Mouse (Mus musculus): ENCODE measurements at regions not wholly inside any gene's neighbourhood (a gene's known extent, or its start where the extent isn't known, plus 50 kb on each side); places are given as distances from the start of the nearest gene placed in this dataset.

DNA sequence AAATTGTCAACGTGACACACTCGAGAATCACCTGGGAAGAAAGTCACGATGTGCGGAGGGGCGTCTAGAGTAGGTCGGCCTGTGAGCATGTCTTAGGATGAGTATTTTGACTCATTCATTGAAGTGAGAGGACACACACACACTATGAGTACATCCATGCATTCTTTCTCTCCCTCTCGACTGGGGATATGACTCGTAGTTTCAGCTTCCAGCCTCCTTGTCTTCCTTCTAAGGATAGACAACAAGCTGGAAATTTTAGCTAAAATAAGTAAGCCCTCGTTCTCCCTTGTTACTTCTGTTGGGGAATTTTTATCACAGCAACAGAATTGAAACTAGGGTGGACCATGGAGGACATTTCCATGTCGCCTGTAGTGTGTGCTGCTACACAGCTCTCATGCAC lies 124.3 kb upstream of the Sh3bp4 start:
- ATAC-seq (replicated peaks; ENCODE audit: low FRiP score, low TSS enrichment, poor library complexity, severe bottlenecking): no peak

DNA sequence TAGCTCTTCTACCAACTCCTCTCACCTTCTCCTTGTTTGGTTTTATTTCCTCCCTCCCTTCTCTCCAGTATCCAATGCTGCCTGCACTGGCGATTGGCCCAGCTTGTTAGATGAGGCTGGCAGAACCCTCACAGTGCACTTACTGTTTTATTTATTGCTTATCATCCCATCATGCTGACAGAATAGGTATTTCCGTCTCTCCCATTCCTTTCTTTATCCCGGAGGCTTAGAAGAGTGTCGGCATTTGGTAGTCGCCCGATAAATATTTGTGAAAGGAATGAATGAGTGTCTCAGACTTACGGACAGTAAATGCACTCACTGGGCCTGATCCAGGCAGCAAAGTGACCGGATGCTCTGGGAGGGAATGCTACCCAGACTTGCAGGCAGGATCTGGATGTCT lies 123.8 kb upstream of the Sh3bp4 start:
- ATAC-seq (replicated peaks; ENCODE audit: low FRiP score, low TSS enrichment, poor library complexity, severe bottlenecking): no peak

GRCm38 (mm10) chr1:88949911-88950310 lies 120.3 kb upstream of the Sh3bp4 start:
- no peak for ATAC-seq (replicated peaks; ENCODE audit: low FRiP score, low TSS enrichment, poor library complexity, severe bottlenecking)

- no peak for ATAC-seq (replicated peaks; ENCODE audit: low FRiP score, low TSS enrichment, poor library complexity, severe bottlenecking)
Measured at GRCm38 (mm10) chr1:88953516-88953915, 116.7 kb upstream of the Sh3bp4 start.

- ATAC-seq (replicated peaks; ENCODE audit: low FRiP score, low TSS enrichment, poor library complexity, severe bottlenecking): no peak
Measured at GRCm38 (mm10) chr1:88954784-88955183, 115.4 kb upstream of the Sh3bp4 start.

GRCm38 (mm10) chr1:88957061-88957460 lies 113.2 kb upstream of the Sh3bp4 start:
- no peak for ATAC-seq (replicated peaks; ENCODE audit: low FRiP score, low TSS enrichment, poor library complexity, severe bottlenecking)

DNA sequence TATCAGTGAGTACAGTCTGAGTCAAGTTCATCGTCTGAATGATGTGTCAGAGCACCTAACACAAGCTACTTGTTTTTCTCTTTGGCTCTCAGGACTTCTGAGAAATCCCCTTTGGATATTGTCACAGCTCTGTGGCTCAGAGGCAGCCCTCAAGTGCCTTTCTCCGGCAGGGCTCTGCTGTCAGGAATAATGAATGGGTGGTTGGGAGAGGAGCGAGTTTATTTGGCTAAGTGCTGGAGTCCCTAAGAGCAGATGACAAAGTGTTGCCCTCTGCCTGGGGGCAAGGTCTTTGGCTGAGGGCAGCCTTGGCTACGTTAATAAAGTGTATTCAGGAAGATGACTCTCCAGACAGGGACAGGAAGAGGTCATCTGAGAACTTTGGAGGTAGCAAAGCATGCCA lies 110.5 kb upstream of the Sh3bp4 start:
- ATAC-seq (replicated peaks; ENCODE audit: low FRiP score, low TSS enrichment, poor library complexity, severe bottlenecking): no peak

DNA sequence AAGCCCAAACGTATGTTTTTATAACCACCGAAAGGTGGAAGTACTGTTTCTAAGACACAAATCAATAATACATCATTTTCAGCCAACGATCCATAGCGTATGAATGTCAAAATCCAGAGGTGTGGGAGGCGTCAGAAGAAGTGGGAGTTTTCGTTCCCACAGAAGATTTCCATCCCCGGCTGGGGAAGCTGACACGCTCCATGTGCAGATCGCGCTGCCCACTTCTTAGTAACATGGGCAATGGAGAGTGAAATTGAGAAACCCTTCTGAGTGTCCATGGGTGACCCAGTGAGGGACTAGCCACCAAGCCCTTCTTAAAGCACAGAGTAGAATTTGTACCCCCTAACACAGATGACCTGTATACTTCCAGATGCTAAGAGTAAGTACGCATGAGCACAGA lies 110.1 kb upstream of the Sh3bp4 start:
- no peak for ATAC-seq (replicated peaks; ENCODE audit: low FRiP score, low TSS enrichment, poor library complexity, severe bottlenecking)

DNA sequence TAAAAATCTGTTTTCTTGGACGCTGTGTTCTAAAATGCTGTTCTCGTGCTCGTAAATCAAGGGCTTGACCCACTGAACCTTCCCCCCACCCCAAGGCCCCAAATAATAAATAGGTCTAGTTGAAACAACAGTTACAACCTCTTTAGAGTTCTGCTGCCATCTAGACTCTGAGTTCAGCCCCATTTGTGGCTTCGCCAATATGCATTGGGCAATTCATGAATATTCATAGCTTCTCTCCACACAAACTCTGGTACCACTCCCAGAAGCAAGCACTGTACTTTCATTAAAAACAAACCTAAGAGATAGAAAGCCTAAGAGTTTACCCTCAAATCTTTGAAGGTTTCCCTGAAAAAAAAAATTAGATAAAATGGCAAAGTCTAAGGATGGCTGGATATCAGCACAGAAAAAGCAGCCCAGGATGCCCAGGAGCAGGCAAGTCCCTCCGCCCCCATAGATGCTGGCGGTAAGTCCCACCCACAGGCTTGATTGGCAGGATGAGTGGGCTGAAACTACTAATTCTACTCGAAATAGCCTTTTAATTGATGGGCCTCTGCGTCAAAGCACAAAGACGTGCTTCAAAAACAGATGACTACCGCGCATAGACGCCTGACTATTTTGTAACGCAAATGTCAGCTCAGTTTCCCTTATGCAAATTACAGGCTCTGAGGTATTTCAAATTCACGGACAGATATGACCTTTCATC lies 106.0 kb upstream of the Sh3bp4 start:
- ATAC-seq (replicated peaks; ENCODE audit: low FRiP score, low TSS enrichment, poor library complexity, severe bottlenecking): no peak

DNA sequence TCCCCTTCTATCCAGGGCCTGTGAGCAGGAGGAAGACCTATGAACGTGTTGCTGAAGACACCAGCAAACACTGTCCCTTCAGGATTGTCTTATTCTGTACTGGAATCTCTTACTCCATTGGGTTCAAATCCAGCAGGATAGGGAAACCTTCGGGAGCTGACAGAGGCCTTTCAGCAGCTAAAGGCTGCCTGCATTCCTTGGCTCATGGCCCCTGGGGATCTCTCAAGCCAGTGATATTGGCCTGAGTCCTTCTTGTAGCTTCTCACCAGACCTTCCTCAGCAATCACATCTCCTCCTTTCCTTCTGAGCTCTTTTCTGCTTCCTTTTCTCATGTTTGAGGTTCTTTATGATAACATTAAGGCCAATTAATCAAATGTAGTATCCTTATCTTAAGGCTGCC lies 103.8 kb upstream of the Sh3bp4 start:
- ATAC-seq (replicated peaks; ENCODE audit: low FRiP score, low TSS enrichment, poor library complexity, severe bottlenecking): no peak

DNA sequence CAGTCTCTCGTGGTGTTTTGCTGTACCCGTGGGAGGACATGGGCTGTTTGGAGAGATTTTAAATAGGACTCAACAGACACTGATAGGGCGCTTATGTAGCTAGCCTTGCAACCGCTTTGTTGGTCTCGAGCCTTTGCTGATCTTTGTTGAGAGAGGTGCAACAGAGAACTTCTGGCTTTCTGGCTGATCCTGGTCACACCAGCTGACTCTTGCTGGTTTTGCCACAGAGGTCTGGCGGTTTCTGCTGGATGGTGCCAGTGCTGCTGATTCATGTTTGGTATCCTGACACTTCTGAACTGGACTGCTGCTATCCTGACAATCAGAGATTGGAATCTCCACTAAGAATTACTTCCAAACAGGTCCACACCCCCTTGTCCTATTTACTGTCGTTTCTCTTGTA lies 102.1 kb upstream of the Sh3bp4 start:
- ATAC-seq (replicated peaks; ENCODE audit: low FRiP score, low TSS enrichment, poor library complexity, severe bottlenecking): no peak

DNA sequence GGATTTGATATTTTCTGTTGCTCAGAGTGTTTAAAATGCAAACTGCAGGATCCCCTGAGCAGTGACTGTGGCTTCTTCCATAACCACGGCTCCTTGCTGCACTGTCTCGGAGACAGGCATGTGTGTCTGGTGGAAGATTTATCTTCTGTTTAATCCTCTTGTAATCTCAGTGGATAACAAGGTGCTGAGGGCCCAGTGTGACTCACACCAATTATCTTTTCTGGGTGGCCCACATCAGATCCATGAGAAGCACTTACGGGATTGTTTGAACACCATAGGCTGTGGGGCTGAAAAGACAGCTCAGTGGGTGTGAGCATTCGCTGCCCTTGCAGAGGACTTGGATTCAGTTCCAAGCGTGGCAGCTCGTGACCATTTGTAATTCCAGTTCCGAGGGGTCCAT lies 101.2 kb upstream of the Sh3bp4 start:
- ATAC-seq (replicated peaks; ENCODE audit: low FRiP score, low TSS enrichment, poor library complexity, severe bottlenecking): no peak

GRCm38 (mm10) chr1:88969630-88970029 lies 100.6 kb upstream of the Sh3bp4 start:
- ATAC-seq (replicated peaks; ENCODE audit: low FRiP score, low TSS enrichment, poor library complexity, severe bottlenecking): no peak

- no peak for ATAC-seq (replicated peaks; ENCODE audit: low FRiP score, low TSS enrichment, poor library complexity, severe bottlenecking)
Measured at GRCm38 (mm10) chr1:88976101-88976500, 94.1 kb upstream of the Sh3bp4 start.

DNA sequence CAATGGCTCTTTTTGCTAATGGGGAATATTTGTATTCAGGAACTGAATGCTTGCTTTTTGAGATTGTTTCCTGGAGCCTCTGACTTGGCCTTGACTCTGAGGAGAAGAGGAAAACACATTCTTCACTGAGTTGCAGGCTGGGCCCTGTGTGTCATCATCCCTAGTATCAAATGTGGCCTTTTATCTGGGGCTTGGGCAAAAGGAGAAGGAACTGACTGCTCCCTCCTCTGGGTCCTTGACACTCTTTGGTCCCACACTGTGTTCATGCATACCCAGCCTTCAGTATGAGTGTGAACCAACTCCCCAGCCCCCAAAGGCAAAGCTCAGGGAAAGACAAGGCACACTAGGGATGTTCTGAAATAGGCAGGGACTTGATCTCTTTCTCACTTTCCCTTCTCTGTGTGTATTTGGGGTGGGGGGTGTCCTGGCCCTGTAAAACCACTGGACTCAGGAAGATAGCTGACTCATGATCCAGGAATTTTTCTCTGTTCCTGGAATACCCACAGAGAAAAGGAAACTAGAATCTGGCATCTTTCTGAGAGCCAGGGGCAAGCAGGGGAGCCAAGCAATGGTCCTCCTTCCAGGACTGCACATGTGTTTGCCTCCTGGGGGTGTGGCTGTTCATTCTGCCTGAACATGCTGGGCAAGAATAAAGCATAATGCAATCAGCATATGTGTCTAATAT lies 82.1 kb upstream of the Sh3bp4 start:
- ATAC-seq (replicated peaks; ENCODE audit: low FRiP score, low TSS enrichment, poor library complexity, severe bottlenecking): no peak

DNA sequence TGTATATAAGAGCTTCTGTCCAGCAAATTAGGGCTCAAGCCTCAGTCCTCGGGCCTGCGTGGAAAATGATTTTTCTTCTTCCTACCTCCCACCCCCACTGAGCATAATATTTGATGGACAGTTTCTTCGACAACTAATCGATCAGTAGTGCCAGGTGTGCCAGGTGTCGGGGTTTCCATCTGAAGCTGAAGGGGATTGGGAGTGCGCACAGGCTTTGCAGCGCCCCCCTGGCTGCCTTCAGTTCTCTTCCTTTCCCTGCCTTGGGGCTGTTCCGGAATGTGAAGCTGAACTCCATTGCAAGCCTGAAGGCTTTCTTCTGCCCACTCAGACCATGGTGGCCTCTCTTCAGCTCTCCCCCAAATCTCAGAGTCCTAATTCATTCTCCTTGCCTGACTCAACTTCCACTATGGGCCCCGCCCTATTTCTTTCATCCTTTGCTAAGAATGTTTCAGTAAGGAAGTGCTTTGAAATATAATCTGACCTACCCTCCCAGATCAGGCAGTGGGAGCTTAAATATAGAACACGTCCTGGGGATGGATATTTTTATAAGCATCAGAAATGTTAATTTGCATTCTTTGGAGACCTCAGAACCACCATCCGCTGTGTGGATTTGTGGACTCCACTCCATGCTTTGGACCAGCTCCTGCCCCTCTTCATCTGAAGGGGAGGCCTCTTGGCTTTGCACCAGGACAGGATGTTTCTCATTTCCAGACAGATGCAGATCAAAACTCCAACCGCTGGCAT lies 75.5 kb upstream of the Sh3bp4 start:
- no peak for ATAC-seq (replicated peaks; ENCODE audit: low FRiP score, low TSS enrichment, poor library complexity, severe bottlenecking)

GRCm38 (mm10) chr1:88995945-88996344 lies 74.3 kb upstream of the Sh3bp4 start:
- ATAC-seq (replicated peaks; ENCODE audit: low FRiP score, low TSS enrichment, poor library complexity, severe bottlenecking): no peak

DNA sequence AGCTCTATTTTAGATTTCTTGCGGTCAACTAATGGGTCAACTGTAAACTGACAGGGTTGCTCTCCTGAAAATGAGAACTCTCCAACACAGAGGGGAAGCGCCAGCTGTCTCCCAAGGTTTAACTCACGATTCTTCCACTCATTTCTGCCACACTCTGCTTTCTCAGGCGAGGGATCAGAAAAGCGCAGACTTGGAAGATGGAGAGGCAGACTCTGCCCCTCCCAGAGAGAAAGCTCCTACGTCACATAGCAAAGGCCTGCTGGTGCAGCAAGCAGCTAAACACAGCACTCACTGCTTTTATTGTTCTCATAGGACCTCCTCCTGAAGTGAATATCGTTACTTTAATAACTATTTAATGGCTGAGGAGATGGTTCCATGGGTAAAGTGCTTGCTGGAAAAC lies 73.6 kb upstream of the Sh3bp4 start:
- ATAC-seq (replicated peaks; ENCODE audit: low FRiP score, low TSS enrichment, poor library complexity, severe bottlenecking): no peak

GRCm38 (mm10) chr1:88997847-88998246 lies 72.4 kb upstream of the Sh3bp4 start:
- no peak for ATAC-seq (replicated peaks; ENCODE audit: low FRiP score, low TSS enrichment, poor library complexity, severe bottlenecking)

DNA sequence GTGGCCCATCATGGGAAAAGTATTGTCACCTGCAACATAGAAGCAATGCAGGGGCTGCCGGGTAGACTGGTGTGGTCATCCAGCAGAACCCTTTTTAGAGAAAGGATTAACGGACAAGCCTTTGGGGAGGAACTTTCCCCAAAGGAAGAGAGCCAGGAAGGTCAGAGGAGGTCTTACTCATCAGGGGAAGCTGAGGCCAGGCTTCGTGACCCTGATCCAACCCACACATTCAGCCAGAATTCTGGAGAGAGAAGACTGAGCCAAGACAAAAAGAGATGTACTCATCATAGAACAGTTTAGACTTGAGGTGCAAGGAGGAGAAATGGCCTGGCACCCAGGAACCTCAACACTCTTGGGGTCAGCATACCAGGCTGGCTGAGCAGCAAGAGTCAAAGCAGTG lies 67.9 kb upstream of the Sh3bp4 start:
- ATAC-seq (replicated peaks; ENCODE audit: low FRiP score, low TSS enrichment, poor library complexity, severe bottlenecking): no peak

DNA sequence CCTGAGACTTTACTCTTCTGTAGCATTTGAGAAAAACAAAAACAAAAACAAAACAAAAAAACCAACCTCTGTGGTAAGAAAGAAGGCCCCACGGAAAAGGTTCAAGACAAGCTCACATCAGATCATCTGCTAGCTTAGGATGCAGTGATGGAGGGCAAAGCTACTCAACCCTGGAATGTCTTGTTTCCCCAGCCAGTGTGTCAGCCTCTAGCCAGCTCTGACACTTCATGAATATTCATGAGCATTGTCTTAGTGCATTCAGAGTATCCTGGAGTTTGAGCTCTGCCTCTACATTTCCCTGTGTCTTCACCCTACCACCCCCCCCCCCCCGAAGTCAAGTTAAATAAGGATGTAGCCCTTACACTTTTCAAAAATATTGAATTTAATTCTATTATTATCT lies 66.5 kb upstream of the Sh3bp4 start:
- ATAC-seq (replicated peaks; ENCODE audit: low FRiP score, low TSS enrichment, poor library complexity, severe bottlenecking): no peak
